Mouse (Mus musculus): ENCODE measurements around the gene Ndufs7.
A peak's percentile ranks its signal among the peaks of the same experiment; 100 is the strongest.

Ndufs7 gene

DNA sequence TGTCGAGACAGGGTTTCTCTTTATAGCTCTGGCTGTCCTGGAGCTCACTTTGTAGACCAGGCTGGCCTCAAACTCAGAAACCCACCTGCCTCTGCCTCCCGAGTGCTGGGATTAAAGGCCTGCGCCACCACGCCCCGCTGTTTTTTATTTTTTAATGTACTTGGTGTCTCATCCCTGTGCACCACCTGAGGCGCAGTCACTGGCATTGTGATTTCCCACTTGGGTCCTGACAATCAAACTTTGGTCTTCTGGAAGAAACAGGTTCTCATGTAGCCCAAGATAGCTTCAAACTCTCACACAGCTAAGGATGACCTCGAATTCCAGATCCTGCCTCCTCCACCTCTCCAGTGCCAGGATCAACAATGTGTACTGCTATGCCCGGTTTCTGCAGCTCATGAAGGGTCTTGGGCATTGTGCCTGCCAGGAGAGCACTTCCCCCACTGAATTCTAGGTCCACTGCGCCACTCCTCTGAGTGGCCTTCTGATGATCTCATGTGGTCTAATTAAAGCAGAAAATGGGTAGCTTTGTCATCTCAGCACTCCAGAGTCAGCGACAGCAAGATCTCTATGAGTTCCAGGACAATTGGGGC, 13.9 kb downstream of the Ndufs7 start:
- DNase-seq, result no peak

DNA sequence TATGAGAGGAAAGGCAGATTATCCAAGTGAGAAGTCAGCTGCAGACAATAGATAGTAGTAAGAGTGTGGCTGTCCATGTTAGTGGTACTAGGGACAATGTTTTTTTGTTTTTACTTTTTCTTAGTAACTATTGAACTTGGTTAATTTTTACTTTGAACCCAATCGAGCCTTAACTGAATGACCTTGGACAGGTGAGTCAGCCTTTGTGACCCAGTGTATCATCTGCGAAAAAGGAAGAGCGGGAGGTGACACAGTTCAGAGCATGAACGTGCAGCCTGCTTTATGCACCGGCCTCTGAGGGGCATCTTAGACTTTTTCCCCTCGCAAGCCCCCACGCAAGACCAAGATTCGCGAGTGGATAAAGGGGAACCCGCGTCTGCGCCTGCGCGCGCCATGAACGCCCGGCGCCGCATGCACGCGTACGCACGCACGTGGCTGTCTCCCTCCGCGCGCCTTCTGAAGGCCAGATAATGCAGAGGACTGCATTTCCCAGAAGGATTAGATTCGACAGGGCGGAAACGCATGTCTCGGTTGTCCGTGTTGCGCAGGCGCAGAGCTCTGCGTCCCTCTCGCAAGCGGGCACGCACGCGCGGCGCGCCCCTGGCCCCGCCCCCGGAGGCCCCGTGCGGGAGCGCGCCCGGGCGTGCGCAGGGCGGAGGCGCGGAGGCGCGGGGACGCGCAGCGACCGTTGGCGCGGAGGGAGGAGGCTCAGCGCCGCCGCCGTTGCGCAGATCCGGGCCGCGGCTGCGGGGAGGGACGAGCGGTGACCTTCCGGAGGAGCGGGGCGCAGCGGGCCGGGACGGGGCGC, 15.6 kb downstream of the Ndufs7 start:
- DNase-seq, result peak; percentile 100

DNA sequence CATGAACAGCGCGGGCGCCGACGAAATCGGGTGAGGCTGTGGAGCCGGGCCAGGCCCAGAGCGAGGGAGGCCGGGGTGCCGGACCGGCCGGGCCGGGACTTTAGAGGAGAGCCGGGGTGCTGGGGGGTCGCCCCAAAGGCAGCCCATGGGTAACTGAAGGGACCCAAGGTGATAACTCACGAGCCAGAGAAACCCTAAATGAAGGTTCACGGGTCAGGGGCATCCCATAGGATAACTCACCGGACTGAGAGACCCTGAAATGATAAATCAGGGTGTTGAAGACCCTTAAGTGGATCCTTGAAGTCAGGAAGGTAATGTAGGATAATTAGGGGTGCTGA, 16.2 kb downstream of the Ndufs7 start:
- no peak for DNase-seq

GRCm38 (mm10) chr10:80270099-80270498, 21.2 kb downstream of the Ndufs7 start:
- no peak for DNase-seq

DNA sequence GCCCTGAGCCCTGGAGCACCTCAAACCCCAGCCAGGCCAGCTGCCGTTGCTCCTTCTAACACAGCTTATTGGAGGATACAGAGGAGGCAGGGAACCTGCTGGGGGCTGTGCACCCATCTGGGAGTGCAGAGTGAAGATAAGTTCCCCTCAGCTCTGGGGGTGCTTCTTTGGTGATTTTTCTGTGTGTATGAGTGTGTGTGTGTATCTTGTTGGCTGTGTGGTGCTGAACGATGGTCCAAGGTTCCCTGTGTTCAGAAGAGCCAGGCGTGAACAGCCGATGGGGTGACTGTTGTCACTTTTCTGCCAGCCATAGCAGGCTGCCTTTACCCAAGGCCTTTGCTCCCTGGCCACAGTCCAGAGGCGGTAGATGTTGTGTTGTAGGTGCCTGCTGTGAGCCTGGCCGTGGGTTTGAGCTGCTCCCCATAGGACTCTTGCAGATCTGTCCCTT, 21.8 kb downstream of the Ndufs7 start:
- DNase-seq, result peak; percentile 66

DNA sequence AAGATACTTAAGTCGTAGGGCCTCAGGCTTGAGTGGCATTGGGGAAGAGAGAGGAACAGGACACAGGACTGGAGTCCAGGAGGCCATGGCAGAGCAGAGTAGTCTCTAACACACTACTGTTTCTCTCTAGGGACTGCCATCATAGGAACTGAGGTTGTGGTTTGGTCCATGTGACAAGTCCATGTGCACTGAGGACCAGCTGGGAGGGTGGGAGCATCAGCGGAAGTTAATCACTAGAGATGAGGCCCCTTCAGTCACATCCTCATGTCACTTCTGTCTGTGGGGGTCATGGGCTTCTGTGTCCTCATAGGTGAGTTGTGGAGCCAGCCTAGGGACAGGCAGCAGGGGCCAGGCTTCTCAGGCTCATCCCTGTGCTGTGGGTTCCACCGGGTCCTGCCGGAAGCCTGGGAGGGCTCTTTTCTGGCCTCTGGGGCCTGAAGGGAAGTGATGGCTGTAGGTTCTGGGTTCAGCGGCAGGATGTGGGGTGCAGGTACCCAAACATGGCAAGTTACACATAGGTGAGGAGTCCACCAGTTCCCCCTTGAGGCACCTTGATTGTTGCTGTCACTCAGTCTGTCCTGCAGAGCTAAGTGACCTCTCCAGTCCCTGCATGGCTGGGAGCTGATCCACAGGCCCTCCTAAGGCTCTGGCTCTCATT, 22.4 kb downstream of the Ndufs7 start:
- DNase-seq, result no peak

- no peak for DNase-seq
Observed at GRCm38 (mm10) chr10:80271870-80272585, 23.1 kb downstream of the Ndufs7 start.

GRCm38 (mm10) chr10:80273847-80274246, 24.9 kb downstream of the Ndufs7 start:
- no peak for DNase-seq

GRCm38 (mm10) chr10:80276238-80276637, 27.3 kb downstream of the Ndufs7 start:
- no peak for DNase-seq

DNA sequence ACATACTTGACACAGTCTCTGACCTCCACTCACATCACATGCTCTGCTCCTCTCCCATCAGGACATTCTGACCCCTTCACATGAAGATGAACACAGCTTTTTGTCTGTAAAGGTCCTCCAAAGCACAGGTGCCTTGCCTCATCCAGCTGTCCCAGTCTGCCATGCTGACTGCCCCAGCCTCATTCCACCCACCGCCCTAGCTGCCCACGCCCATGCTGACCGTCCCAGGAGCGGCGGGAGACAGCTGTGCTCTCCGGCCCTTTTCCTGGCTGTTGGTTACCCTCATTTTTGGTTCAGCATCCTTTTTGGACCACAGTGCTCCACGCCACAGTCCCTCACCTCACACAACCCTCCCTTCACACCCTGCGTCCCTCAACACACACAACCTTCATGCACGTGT, 29.5 kb downstream of the Ndufs7 start:
- no peak for DNase-seq

DNA sequence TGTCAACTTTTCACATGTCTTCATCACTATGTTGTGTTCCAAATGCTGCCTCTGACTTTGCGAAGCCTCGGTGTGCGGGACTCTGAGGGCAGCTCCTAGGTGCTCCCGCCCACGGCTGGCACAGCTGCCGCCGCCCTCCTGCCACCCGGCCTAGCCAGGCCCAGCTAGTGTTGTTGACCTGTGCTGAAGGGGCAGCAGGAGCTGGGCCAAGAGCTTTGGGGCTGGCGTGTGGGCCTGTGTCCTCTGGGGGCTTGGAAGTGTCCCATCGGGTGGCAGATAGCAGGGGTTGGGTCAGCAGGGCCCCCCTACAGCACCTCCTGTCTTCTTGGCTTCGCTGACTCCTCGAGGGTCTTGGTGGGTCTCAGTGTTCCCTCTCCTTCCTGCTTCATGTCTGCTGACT, 30.4 kb downstream of the Ndufs7 start:
- DNase-seq, result no peak

- DNase-seq, result peak; percentile 81
Observed at GRCm38 (mm10) chr10:80281304-80281703, 32.4 kb downstream of the Ndufs7 start.

DNA sequence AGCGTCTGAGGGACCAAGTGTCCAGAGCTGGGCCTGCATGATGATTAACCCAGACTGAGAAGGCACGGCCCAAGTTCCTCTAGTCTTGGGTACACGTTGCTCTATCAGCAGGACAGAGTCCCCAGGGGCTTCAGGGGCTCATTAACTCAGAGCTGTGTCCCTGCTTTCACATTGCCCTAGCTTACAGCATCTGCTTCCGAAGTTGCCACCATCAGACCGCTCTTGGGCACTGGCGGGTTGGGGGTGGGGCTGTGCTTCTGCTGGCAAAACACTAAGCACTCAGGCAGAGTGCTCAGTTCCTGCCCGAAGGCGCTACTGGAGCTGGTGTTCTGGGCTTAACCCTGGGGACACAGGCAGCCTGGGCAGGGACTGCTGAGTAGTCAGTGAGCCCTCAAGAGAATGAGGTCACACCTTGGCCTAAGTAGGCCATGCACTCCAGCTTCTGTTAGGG, 33.0 kb downstream of the Ndufs7 start:
- DNase-seq, result peak; percentile 73

DNA sequence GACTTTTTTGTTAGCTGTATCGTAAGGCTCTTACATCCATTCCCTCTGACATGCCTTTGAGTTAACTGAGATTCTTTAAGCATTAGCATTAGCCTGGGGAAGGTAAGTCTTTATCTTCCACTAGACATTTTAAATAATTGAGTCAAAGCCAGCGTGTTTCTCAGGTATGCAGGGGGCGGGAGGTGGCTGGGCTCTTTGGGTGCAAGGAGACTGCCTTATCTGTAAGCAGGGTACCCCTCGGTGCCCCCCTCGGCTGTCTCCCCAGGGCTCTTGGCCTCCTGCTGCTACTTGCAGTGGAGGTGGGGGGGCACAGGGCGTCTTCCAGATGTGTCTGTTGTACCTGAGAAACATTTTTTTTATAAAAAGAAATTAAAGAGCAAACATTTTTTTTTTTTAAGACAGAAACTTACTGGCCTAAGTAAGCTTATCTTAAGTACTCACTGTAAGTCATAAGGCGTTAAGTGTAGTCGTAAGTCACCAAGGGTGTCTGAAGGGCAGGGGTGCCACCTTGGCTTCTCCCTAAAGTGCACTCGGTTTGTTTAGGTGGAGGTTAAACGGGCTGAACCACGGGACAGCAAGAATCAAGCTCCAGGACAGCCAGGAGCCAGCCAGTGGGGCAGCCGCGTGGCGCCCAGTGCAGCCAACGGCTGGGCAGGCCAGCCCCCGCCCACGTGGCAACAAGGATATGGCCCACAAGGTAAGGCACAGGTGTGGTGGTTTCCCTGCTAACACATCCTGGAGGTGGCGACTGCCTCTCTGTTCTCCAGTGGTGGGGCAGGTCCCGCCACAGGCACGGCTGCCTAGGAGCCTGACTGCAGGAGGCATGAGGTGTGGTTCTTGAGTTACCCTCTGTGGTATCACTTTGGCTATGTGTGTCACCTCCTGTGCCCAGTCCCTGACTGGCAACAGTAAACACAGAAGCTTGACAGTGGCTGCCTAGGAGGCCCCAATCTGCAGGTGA, 33.8 kb downstream of the Ndufs7 start:
- DNase-seq, result no peak

GRCm38 (mm10) chr10:80285222-80286070, 36.5 kb downstream of the Ndufs7 start:
- no peak for DNase-seq

DNA sequence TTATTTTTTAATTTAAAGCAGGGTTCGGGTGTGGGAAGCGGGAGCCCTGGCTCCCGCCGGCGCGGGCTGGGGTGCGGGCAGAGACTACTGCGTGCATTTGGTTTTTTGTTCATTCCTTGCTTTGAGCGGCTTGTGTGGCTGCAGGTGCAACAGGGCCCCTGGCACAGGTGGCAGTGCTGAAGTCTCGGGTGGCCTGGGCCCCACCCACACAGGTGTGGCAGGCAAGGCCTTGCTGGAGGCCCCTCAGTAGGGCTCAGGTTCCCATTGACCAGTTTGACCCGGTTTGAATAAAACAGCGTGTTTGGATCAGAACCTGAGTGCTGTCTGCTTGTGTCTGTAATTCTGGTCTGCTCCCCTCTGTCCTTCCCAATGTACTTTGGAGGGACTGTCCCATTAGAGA, 39.2 kb downstream of the Ndufs7 start:
- DNase-seq, result no peak

GRCm38 (mm10) chr10:80288657-80289056, 39.7 kb downstream of the Ndufs7 start:
- DNase-seq, result no peak

GRCm38 (mm10) chr10:80292251-80293146, 43.6 kb downstream of the Ndufs7 start, which contains the start of gene Rps15:
Rps15 (plus strand) TSS chr10:80292453.
- DNase-seq, result peak; percentile 98

GRCm38 (mm10) chr10:80293325-80293724, 44.4 kb downstream of the Ndufs7 start:
- no peak for DNase-seq

DNA sequence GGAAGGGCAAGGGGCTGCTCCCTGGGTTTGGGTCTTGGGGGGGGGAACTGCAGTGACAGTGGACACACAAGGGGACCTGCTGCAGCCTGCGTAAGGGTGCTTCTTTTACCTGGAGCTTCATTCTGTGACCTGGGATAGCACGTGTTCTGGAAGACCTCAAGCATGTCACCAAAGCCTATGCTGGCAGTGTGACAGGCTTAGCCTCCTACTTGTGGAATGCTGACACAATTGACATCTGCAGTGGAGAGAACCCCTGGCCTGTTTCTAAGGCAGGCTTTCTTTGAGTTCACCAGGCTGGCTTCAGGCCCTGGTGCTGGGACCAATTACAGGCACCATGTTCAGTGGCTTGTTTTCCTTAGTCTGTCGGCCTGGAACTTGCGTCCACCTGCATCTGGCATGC, 45.4 kb downstream of the Ndufs7 start:
- DNase-seq, result no peak

Data from kidney, postnatal 10 days (tissue).